ENCODE assay signal across 20 mouse cellular contexts in genomic region chr1:31260218-31260923, GRCm38 (mm10). TPM values are rescaled to one million over a fixed set of nuclear protein-coding genes. Genes with fewer than 3 reads are reported as not detected.
DNase-seq lines count a peak whose midpoint lies in the region; ATAC-seq and TF ChIP-seq lines count a peak whose summit lies in the region.
"Had no signal": no experiment of that assay in that cellular context is flagged by ENCODE, and none has a peak within 500 bp of the region (broad histone marks: within the 10 kb centered on the region; RNA-seq: fewer than 3 reads in every experiment).

No protein-coding gene starts in this region.

- WGBS in intestine, embryonic 15.5 days: 60% methylated on average over 10 of the region's 10 CpGs
- WGBS in intestine, postnatal 0 days: 55% methylated on average over 10 of the region's 10 CpGs

- TF ChIP-seq POLR2A in cortical plate, adult 2 months (IDR thresholded peaks at IDR 0.05; ENCODE audit: extremely low read depth, insufficient read depth, low read length): no peak

- no peaks in the 10 kb centered on the region for H3K4me1 ChIP-seq in intestine, embryonic 15.5 days (replicated peaks)
- no peaks in the 10 kb centered on the region for H3K4me1 ChIP-seq in intestine, postnatal 0 days (replicated peaks; ENCODE audit: control insufficient read depth, insufficient read depth, low read length)
- H3K4me1 ChIP-seq in cortical plate, adult 2 months (ENCODE audit: control insufficient read depth, insufficient read depth, low read length): peaks cover 2% of the 10 kb centered on the region; the same call in 1 of the 2 replicates
- H3K4me1 ChIP-seq: heart, embryonic 12.5 days; neural tube, embryonic 13.5 days had no signal

- no peak overlapping the region for H3K9ac ChIP-seq in intestine, embryonic 15.5 days
- H3K9ac ChIP-seq in intestine, postnatal 0 days (ENCODE audit: low read depth, low read length): no peak overlapping the region
- H3K9ac ChIP-seq: forebrain, postnatal 0 days; heart, embryonic 12.5 days; hindbrain, embryonic 14.5 days; neural tube, embryonic 13.5 days had no signal

- intact Hi-C loops in left cerebral cortex, postnatal 10 days (cut with DNase I): no loop called here
- intact Hi-C loops in left cerebral cortex, postnatal 25 days (cut with DNase I): no loop called here

- ATAC-seq in intestine, embryonic 15.5 days: no peak
- no peak for ATAC-seq in intestine, postnatal 0 days
- ATAC-seq: CD4-positive, CD25-positive, alpha-beta regulatory T cell, adult 4 months; forebrain, postnatal 0 days had no signal

- no peak for TF ChIP-seq CTCF in intestine, postnatal 0 days (IDR thresholded peaks at IDR 0.05; ENCODE audit: low read depth)
- TF ChIP-seq CTCF in cortical plate, adult 2 months (IDR thresholded peaks at IDR 0.05; ENCODE audit: extremely low read depth, insufficient read depth, low read length): no peak

- no peaks in the 10 kb centered on the region for H3K27me3 ChIP-seq in intestine, embryonic 15.5 days (replicated peaks)
- no peaks in the 10 kb centered on the region for H3K27me3 ChIP-seq in intestine, postnatal 0 days (replicated peaks; ENCODE audit: control insufficient read depth, insufficient read depth, low read length)
- H3K27me3 ChIP-seq: neural tube, embryonic 13.5 days had no signal

- peak; percentile 6 to 26 for DNase-seq in left cerebral cortex, adult 18-20 months (ENCODE audit: low spot score in 2 of 2)
- no peak for DNase-seq in left cerebral cortex, postnatal 10 days (ENCODE audit: extremely low spot score in 1 of 2, low spot score in 2 of 2)
- DNase-seq in left cerebral cortex, postnatal 25 days (ENCODE audit: low spot score in 2 of 2): peak; percentile 20 to 67
- no peak for DNase-seq in urinary bladder, adult 18-20 months (ENCODE audit: low spot score in 2 of 2)
- DNase-seq: cerebellum, adult 8-10 months; forebrain, postnatal 0 days; liver; retina, postnatal 1 day; thymus, postnatal 36 days had no signal

- H3K4me3 ChIP-seq in intestine, embryonic 15.5 days (replicated peaks): no peak overlapping the region
- no peak overlapping the region for H3K4me3 ChIP-seq in intestine, postnatal 0 days (ENCODE audit: low read depth, low read length)
- H3K4me3 ChIP-seq in cortical plate, adult 2 months (ENCODE audit: insufficient read depth, low read length): no peak overlapping the region
- H3K4me3 ChIP-seq: erythroblast, embryonic 14.5 days; heart, embryonic 12.5 days; neural tube, embryonic 13.5 days had no signal

- no peaks in the 10 kb centered on the region for H3K36me3 ChIP-seq in intestine, embryonic 15.5 days
- no peaks in the 10 kb centered on the region for H3K36me3 ChIP-seq in intestine, postnatal 0 days (ENCODE audit: control insufficient read depth, insufficient read depth)
- H3K36me3 ChIP-seq: heart, embryonic 12.5 days; neural tube, embryonic 13.5 days had no signal

- no peak overlapping the region for H3K4me2 ChIP-seq in intestine, embryonic 15.5 days (replicated peaks)
- H3K4me2 ChIP-seq in intestine, postnatal 0 days (replicated peaks; ENCODE audit: low read depth): no peak overlapping the region
- H3K4me2 ChIP-seq: heart, embryonic 12.5 days; hindbrain, embryonic 14.5 days; neural tube, embryonic 13.5 days had no signal

- H3K9me3 ChIP-seq in intestine, embryonic 15.5 days: no peaks in the 10 kb centered on the region
- no peaks in the 10 kb centered on the region for H3K9me3 ChIP-seq in intestine, postnatal 0 days (ENCODE audit: control insufficient read depth)
- H3K9me3 ChIP-seq: neural tube, embryonic 13.5 days had no signal

- H3K27ac ChIP-seq in intestine, embryonic 15.5 days: 0 out of 2 replicates have a peak overlapping the region, but pooled peaks have one; percentile 32
- H3K27ac ChIP-seq in intestine, postnatal 0 days (ENCODE audit: low read depth, low read length): no peak overlapping the region
- H3K27ac ChIP-seq in cortical plate, adult 2 months (ENCODE audit: insufficient read depth, low read length): peak overlapping the region; percentile 81; the same call in 1 of the 2 replicates
- H3K27ac ChIP-seq: hindbrain, embryonic 14.5 days; neural tube, embryonic 13.5 days had no signal

RNA-seq across cellular contexts. Expression of gene Pih1d3, which starts 37.7 kb away (rescaled TPM):
- polyA plus RNA-seq in intestine, embryonic 15.5 days (2015; fragmentation: Nextera tagmentation; extraction: Ambion mirVana): not detected in 2 replicates
- not detected in 2 replicates for polyA plus RNA-seq in intestine, postnatal 0 days (2015; fragmentation: Nextera tagmentation; extraction: Ambion mirVana)
- total RNA-seq in left cerebral cortex, adult 18-20 months (2021): not detected
- not detected for total RNA-seq in left cerebral cortex, postnatal 10 days (2021)
- not detected in 2 replicates for polyA plus RNA-seq in cortical plate, adult 2 months (2012; rRNA removed)
- total RNA-seq in left cerebral cortex, postnatal 25 days (2021): not detected
- total RNA-seq: forebrain, postnatal 0 days; megakaryocyte progenitor cell, adult 5-6 weeks; midbrain, postnatal 0 days had no signal
- polyA plus RNA-seq: brain, embryonic 14.5 days; CD4-positive, CD25-positive, alpha-beta regulatory T cell, adult 4 months; erythroblast, embryonic 14.5 days; forebrain, postnatal 0 days; heart, embryonic 12.5 days; hindbrain, embryonic 14.5 days; midbrain, postnatal 0 days; neural tube, embryonic 13.5 days had no signal

RNA-seq across cellular contexts. Expression of gene 4931428L18Rik, which starts 37.9 kb away (rescaled TPM):
- not detected in 2 replicates for polyA plus RNA-seq in intestine, embryonic 15.5 days (2015; fragmentation: Nextera tagmentation; extraction: Ambion mirVana)
- polyA plus RNA-seq in intestine, postnatal 0 days (2015; fragmentation: Nextera tagmentation; extraction: Ambion mirVana): 0.16 TPM in 1 of 2 replicates, not detected in the other
- total RNA-seq in left cerebral cortex, adult 18-20 months (2021): not detected
- total RNA-seq in left cerebral cortex, postnatal 10 days (2021): not detected
- polyA plus RNA-seq in cortical plate, adult 2 months (2012; rRNA removed): not detected in 2 replicates
- not detected for total RNA-seq in left cerebral cortex, postnatal 25 days (2021)
- total RNA-seq: forebrain, postnatal 0 days; megakaryocyte progenitor cell, adult 5-6 weeks; midbrain, postnatal 0 days had no signal
- polyA plus RNA-seq: brain, embryonic 14.5 days; CD4-positive, CD25-positive, alpha-beta regulatory T cell, adult 4 months; erythroblast, embryonic 14.5 days; forebrain, postnatal 0 days; heart, embryonic 12.5 days; hindbrain, embryonic 14.5 days; midbrain, postnatal 0 days; neural tube, embryonic 13.5 days had no signal

Comparison
In these comparisons a context has a peak if more than half of its experiments do, and no peak if none do; other contexts are left out.
1. DNase-seq: peak in left cerebral cortex, adult 18-20 months (2 of 2) and left cerebral cortex, postnatal 25 days (2 of 2); none in left cerebral cortex, postnatal 10 days (0 of 2) and urinary bladder, adult 18-20 months (0 of 2).